Mouse (Mus musculus) bone marrow macrophage, adult 2 months (primary cell): Measurements from ENCODE around the gene Trmt112. TPM values are rescaled to one million over a fixed set of nuclear protein-coding genes. Genes with fewer than 3 reads are reported as not detected.

Source experiments
- H3K27ac ChIP-seq: 2 replicates; pipeline ENCODE4 v1.5.1; 2012; ENCODE audit warnings: low read depth, low read length; ENCODE audit not compliant: insufficient read depth
- H3K4me1 ChIP-seq: 2 replicates; pipeline ENCODE4 v1.6.1; 2012; ENCODE audit warnings: low read length; ENCODE audit not compliant: control insufficient read depth, insufficient read depth
- H3K4me3 ChIP-seq: 2 replicates; pipeline ENCODE4 v1.5.1; 2012; ENCODE audit warnings: mild to moderate bottlenecking, low read length, moderate library complexity; ENCODE audit not compliant: insufficient read depth
- CTCF ChIP-seq: IDR thresholded peaks from 2 replicates; pipeline ENCODE4 v1.5.1; 2012; ENCODE audit warnings: low read depth, mild to moderate bottlenecking, low read length, moderate library complexity
- POLR2A ChIP-seq: IDR thresholded peaks from 2 replicates; pipeline ENCODE4 v1.6.1; 2012; ENCODE audit warnings: mild to moderate bottlenecking, low read depth, low read length, borderline replicate concordance
- polyA plus RNA-seq: library from polyadenylated mRNA; stranded (reverse); fragments of >200 nt; gene quantifications from 2 replicates; pipeline ENCODE4 v1.2.4, GENCODE M21; 2012; ENCODE audit not compliant: missing spikeins, insufficient read depth, insufficient read length

Trmt112 gene
- polyA plus RNA-seq, 1 experiment, result 82.0 TPM

- Histone ChIP-seq H3K4me3 (no peak overlapping the region), H3K4me1 (peaks cover 6% of the 10 kb centered on the region), H3K27ac (no peak overlapping the region)
- TF ChIP-seq POLR2A (no peak), CTCF (no peak)
These were observed 7.0 kb downstream of the Trmt112 start for GRCm38 (mm10) chr19:6916496-6916895.

- peaks cover 13% of the 10 kb centered on the region for H3K4me1 ChIP-seq
- no peak overlapping the region for H3K4me3 ChIP-seq
- H3K27ac ChIP-seq, result no peak overlapping the region
- TF ChIP-seq POLR2A, result no peak
- no peak for TF ChIP-seq CTCF
These were observed 8.8 kb downstream of the Trmt112 start for GRCm38 (mm10) chr19:6918321-6918720.

- no peak overlapping the region for H3K27ac ChIP-seq
These were observed 9.9 kb downstream of the Trmt112 start for GRCm38 (mm10) chr19:6919431-6919830.

GRCm38 (mm10) chr19:6919876-6920740 lies 10.6 kb downstream of the Trmt112 start:
- H3K4me3 ChIP-seq, result peak overlapping the region; percentile 88
- H3K27ac ChIP-seq, result peak overlapping the region; percentile 5; the same call in 1 of the 2 replicates
- H3K4me1 ChIP-seq, result peaks cover 13% of the 10 kb centered on the region
- no peak for TF ChIP-seq POLR2A
- no peak for TF ChIP-seq CTCF

More at GRCm38 (mm10) chr19:6919431-6919830, 9.9 kb downstream of the Trmt112 start:
- TF ChIP-seq POLR2A (no peak), CTCF (no peak)
- H3K4me3 ChIP-seq, result no peak overlapping the region
- H3K4me1 ChIP-seq, result peaks cover 13% of the 10 kb centered on the region

GRCm38 (mm10) chr19:6920741-6921636 lies 11.5 kb downstream of the Trmt112 start:
- no peak for TF ChIP-seq POLR2A
- no peak for TF ChIP-seq CTCF
- Histone ChIP-seq H3K27ac (peak overlapping the region; percentile 81), H3K4me1 (peaks cover 16% of the 10 kb centered on the region), H3K4me3 (peak overlapping the region; percentile 88)

GRCm38 (mm10) chr19:6921647-6922567 lies 12.4 kb downstream of the Trmt112 start, which contains the start of gene Esrra:
Gene Esrra, minus strand, starts transcription at chr19:6921813.
- H3K4me3 ChIP-seq, result peak within 1 kb of the TSS; percentile 88
- peak within 1 kb of the TSS; percentile 81 for H3K27ac ChIP-seq
- no peak for TF ChIP-seq CTCF
- no peak for TF ChIP-seq POLR2A
- H3K4me1 ChIP-seq, result peaks cover 18% of the 10 kb centered on the region

GRCm38 (mm10) chr19:6922901-6923735 lies 13.6 kb downstream of the Trmt112 start:
- no peak overlapping the region for H3K27ac ChIP-seq
- peak overlapping the region; percentile 67 for H3K4me3 ChIP-seq
- peaks cover 19% of the 10 kb centered on the region for H3K4me1 ChIP-seq
- no peak for TF ChIP-seq CTCF
- TF ChIP-seq POLR2A, result no peak
